Mouse (Mus musculus) E14TG2a.4 (cell line): Measurements from ENCODE around the gene Ambp.

ENCODE experiments used
- H3K27me3 ChIP-seq: 2 replicates; pipeline ENCODE4 v1.6.1; 2014; ENCODE audit warnings: low read length, control low read depth; ENCODE audit not compliant: insufficient read depth
- H3K36me3 ChIP-seq: 2 replicates; pipeline ENCODE4 v1.6.1; 2014; ENCODE audit warnings: low read length, control low read depth; ENCODE audit not compliant: insufficient read depth
- H3K4me1 ChIP-seq: replicated peaks from 2 replicates; pipeline ENCODE4 v1.6.1; 2014; ENCODE audit warnings: low read depth, low read length, control low read depth
- H3K4me3 ChIP-seq: replicated peaks from 2 replicates; pipeline ENCODE4 v1.5.1; 2014; ENCODE audit warnings: mild to moderate bottlenecking, low read length
- H3K9me3 ChIP-seq: 2 replicates; pipeline ENCODE4 v1.6.1; 2014; ENCODE audit warnings: low read length, control low read depth
- CTCF ChIP-seq: conservative IDR thresholded peaks from 2 replicates; pipeline ENCODE4 v1.5.1; 2014; ENCODE audit warnings: low read length
- NANOG ChIP-seq: IDR thresholded peaks from 2 replicates; pipeline ENCODE4 v1.6.1; 2014; ENCODE audit warnings: borderline replicate concordance, low read length, mixed read lengths
- POU5F1 ChIP-seq: IDR thresholded peaks from 2 replicates; pipeline ENCODE4 v1.6.1; 2014; ENCODE audit warnings: low read length, borderline replicate concordance

Ambp gene

DNA sequence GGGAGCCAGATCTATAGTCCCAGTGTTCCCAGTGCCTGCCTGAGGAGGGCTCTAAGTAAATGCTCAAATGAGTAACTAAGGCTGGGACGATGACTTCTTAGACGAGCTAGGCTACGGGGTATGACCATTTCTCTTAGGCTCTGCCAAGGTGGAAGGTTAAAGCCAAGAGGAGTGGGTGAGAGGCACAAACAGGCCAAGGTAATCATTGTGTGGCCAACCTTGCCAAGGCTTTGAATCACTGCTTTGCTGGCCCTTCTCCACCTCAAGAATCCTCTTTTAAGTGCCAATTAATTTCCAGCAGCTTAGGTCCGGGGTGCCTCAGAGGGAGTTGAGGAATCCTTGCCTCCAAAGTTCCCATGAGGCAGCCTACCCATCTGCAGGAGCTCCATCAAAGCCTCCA lies 15.5 kb upstream of the Ambp start:
- H3K27me3 ChIP-seq = peaks cover 81% of the 10 kb centered on the region

DNA sequence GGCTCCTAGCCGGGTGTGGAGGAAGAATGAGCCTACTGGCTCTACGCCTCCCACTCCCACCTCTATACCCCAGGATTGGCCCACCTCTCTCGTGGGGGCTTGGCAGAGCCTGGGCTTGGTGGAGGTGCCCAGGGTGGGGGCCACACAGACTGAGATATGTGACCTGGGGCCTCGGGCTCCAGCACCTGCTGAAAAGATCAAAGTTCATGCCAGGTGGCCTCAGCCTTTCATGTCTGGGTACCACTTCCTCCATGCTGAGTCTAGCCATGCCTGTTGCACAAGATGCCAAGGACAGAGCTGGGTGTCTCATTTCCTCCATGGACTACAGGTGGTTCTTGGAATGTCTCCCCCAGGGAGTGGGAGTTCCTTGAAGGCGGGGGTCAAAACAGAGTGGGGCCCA lies 11.7 kb upstream of the Ambp start:
- no peaks in the 10 kb centered on the region for H3K36me3 ChIP-seq
- no peaks in the 10 kb centered on the region for H3K9me3 ChIP-seq
- TF ChIP-seq NANOG (no peak), CTCF (no peak)
- H3K4me1 ChIP-seq = peaks cover 8% of the 10 kb centered on the region; the same call in 1 of the 2 replicates
- H3K27me3 ChIP-seq = peaks cover 61% of the 10 kb centered on the region
- H3K4me3 ChIP-seq = no peak overlapping the region

More for the DNA sequence above, 15.5 kb upstream of the Ambp start:
- Histone ChIP-seq H3K36me3 (no peaks in the 10 kb centered on the region), H3K4me1 (peaks cover 11% of the 10 kb centered on the region; the same call in 1 of the 2 replicates), H3K9me3 (no peaks in the 10 kb centered on the region; the same call in 1 of the 2 replicates), H3K4me3 (no peak overlapping the region)
- TF ChIP-seq CTCF (no peak), POU5F1 (no peak), NANOG (no peak)

DNA sequence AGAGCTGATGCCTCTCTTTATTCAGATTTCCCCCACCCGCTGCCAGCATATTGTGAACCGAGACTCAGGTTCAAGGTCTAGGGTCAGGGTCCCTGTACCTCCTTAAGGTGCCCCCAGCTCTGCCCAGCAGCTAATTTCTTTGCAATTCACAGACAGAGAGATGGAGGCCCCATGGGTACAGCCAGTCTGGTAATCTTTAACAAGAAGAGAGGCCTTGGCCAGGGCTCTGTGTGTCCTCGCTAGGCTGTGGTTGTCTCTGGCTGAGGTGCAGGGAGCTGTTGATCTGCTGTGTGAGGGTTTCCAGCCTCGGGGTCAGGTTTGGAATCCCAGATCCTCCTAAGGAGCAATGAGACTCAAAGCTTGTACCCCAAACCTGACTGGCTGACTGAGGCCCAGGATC lies 11.0 kb upstream of the Ambp start:
- Histone ChIP-seq H3K4me3 (no peak overlapping the region), H3K36me3 (no peaks in the 10 kb centered on the region), H3K27me3 (peaks cover 55% of the 10 kb centered on the region), H3K9me3 (no peaks in the 10 kb centered on the region), H3K4me1 (peaks cover 2% of the 10 kb centered on the region; the same call in 1 of the 2 replicates)
- TF ChIP-seq NANOG (no peak), POU5F1 (no peak), CTCF (no peak)

DNA sequence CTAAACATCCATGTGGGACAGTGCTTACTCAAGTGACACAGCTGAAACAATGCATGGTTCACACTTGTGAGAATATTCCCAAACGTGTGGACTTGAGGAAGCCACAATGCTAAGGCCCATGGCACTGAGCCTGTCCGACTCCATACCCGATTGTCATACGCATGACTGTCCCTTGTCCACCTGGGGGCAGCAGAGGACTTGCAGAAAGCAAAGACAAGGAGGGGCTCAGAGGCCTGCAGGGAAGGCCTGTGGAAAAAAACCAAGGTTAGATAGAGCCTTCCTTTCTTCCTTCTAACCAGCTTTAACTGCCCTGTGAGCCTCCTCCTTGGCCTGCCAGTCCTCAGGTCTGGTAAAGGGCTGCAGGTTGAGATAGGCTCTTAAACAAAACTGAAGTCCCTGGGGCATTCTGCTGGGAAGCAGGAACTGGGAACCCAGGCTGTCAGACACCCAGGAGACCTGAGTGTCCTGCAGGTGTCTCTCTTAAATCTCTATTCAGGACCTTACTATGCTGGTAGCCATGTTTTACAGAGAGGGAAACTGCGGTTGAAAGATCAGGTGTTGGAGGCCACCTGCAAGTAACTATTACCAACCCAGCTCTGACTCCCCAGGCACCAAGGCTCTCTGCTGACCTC lies 4.5 kb upstream of the Ambp start:
- 0 out of 2 replicates have a peak, but pooled peaks cover 3% of the 10 kb centered on the region for H3K4me1 ChIP-seq
- H3K36me3 ChIP-seq = no peaks in the 10 kb centered on the region
- TF ChIP-seq CTCF (peak; percentile 49), POU5F1 (no peak), NANOG (no peak)
- H3K27me3 ChIP-seq = peaks cover 2% of the 10 kb centered on the region; the same call in 1 of the 2 replicates
- H3K4me3 ChIP-seq = no peak overlapping the region
- no peaks in the 10 kb centered on the region for H3K9me3 ChIP-seq

DNA sequence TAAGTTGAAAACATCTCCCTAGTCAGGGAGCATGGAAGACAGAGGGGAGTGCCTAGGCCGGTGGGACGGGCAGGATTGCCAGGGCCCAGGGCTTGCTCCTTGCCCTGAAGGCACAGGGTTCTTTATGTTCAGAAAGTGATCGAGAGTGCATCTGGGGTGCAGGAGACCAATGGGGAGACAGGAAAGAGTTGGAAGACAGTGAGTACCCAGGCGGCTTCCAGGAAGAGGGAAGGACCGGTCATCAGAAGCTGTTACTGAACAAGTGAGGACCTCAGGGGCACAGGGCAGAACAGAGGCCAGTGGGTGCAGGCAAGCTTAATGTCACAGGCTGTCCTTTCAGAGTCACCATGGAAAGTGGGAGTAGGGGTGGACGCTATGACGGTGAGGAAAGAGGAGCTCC lies 3.6 kb upstream of the Ambp start:
- H3K36me3 ChIP-seq = no peaks in the 10 kb centered on the region
- TF ChIP-seq POU5F1 = no peak
- TF ChIP-seq CTCF = no peak
- no peak for TF ChIP-seq NANOG
- peaks cover 2% of the 10 kb centered on the region; the same call in 1 of the 2 replicates for H3K27me3 ChIP-seq
- H3K4me3 ChIP-seq = no peak overlapping the region
- H3K4me1 ChIP-seq = 0 out of 2 replicates have a peak, but pooled peaks cover 3% of the 10 kb centered on the region
- no peaks in the 10 kb centered on the region for H3K9me3 ChIP-seq

DNA sequence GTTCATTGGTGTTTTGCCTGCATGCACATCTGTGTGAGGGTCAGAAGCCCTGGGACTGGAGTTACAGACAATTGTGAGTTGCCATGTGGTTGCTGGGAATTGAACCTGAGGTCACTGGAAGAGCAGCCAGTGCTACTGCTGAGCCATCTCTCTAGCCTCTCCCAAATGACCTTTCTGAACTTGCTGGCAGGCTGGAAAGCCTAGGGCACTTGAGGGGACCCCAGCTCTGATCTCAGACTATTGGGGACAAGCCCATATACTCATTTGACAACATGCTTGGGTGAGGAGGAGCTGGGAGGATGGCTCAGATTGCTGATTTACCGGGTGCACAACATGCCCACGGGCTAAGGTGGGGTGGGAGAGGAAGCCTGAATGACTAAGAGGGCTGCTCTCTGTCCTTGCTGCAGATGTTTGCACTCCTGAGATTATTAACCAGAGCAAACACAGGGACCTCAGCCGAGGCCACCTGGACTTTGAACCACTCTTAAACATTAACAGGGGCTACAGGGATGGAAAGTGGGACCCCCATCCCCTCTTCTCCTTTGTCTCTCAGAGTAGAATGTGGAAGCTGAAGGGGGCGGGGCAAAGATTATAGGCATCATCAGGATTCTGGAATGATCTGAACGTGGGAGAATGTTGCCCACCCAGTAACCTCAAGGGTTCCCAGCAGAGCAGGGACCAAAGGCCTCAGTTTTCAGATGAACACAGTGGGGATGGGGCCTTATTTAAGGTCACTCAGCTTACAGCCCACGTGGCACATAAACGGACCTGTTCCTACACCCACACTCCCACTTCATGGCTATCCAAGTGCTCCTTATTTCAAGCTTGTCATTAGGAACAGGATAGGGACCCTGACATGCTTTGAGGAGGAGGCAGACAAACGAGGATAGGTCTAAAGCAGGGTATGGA lies 2.4 kb upstream of the Ambp start:
- Histone ChIP-seq H3K27me3 (peaks cover 2% of the 10 kb centered on the region; the same call in 1 of the 2 replicates), H3K4me3 (no peak overlapping the region), H3K9me3 (no peaks in the 10 kb centered on the region), H3K36me3 (no peaks in the 10 kb centered on the region), H3K4me1 (0 out of 2 replicates have a peak, but pooled peaks cover 3% of the 10 kb centered on the region)
- no peak for TF ChIP-seq POU5F1
- no peak for TF ChIP-seq NANOG
- no peak for TF ChIP-seq CTCF

DNA sequence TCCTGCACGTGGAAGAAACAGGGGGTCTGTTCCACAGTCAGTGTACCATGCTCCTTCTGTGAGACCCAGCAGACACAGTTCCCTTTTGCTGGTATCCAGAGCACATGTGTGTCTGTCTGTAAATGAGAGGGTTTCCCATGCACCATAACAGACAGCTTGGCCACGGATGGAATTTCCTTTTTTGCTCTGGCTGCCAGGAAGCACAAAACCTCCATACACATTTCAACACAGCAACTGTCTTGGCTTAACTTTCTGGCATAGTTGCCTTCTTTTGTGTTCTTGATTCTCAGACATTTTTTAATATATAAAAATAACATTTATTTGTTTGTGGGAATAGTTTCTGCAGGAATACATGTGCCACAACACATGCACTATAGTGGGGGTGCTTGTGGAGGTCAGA lies 997 bp upstream of the Ambp start:
- TF ChIP-seq CTCF = no peak
- TF ChIP-seq NANOG = no peak
- TF ChIP-seq POU5F1 = no peak
- no peaks in the 10 kb centered on the region for H3K36me3 ChIP-seq
- 0 out of 2 replicates have a peak, but pooled peaks cover 3% of the 10 kb centered on the region for H3K4me1 ChIP-seq
- no peaks in the 10 kb centered on the region for H3K9me3 ChIP-seq
- no peak overlapping the region for H3K4me3 ChIP-seq
- H3K27me3 ChIP-seq = peaks cover 2% of the 10 kb centered on the region; the same call in 1 of the 2 replicates

DNA sequence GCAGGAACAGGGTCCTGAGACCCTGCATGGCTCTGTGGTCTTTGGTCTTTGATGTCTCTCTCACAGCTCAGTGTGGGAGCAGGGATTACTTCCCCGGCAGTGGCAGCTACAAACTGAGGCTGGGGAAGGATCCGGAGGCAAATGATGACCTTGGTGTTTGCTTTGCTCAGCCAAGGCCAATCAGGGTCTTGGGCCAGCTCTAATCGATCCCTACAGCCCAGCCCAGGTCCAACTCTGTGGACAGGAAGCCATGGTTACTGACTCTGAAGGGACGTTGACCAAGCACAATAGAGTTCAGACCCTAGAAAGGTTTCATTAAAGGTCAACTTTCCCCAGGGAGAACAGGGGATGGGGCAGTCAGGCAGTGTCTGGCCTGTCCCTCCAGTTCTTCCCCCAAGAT lies 571 bp downstream of the Ambp start:
- Histone ChIP-seq H3K4me3 (no peak overlapping the region), H3K36me3 (no peaks in the 10 kb centered on the region), H3K27me3 (no peaks in the 10 kb centered on the region; the same call in 1 of the 2 replicates), H3K9me3 (no peaks in the 10 kb centered on the region), H3K4me1 (peaks cover 9% of the 10 kb centered on the region; the same call in 1 of the 2 replicates)
- TF ChIP-seq NANOG (no peak), CTCF (no peak), POU5F1 (no peak)
